Comparison of ENCODE assay signal across 8 mouse cellular contexts in genomic region chr10:5490029-5490428, GRCm38 (mm10).
DNase-seq lines count a peak whose midpoint lies in the region; ATAC-seq and TF ChIP-seq lines count a peak whose summit lies in the region.

No protein-coding gene starts in this region.

- H3K9ac ChIP-seq in kidney, embryonic 16.5 days (replicated peaks; ENCODE audit: low read length): no peak overlapping the region
- H3K9ac ChIP-seq in lung, postnatal 0 days (replicated peaks; ENCODE audit: low read depth): no peak overlapping the region

- ATAC-seq in kidney, embryonic 16.5 days (ENCODE audit: low FRiP score, low TSS enrichment): no peak
- no peak for ATAC-seq in lung, postnatal 0 days
- ATAC-seq in inflammation-experienced regulatory T-cells, adult 6 months: no peak
- no peak for ATAC-seq in megakaryocyte-erythroid progenitor cell, adult 5-6 weeks (replicated peaks; ENCODE audit: low FRiP score, low TSS enrichment, poor library complexity, severe bottlenecking)

- H3K4me1 ChIP-seq in kidney, embryonic 16.5 days (ENCODE audit: insufficient read depth, low read length): no peaks in the 10 kb centered on the region
- no peaks in the 10 kb centered on the region for H3K4me1 ChIP-seq in lung, postnatal 0 days (ENCODE audit: insufficient read depth, low read depth, low read length)

- no peak for TF ChIP-seq EP300 in lung, postnatal 0 days (IDR thresholded peaks at IDR 0.05)

- H3K36me3 ChIP-seq in kidney, embryonic 16.5 days (ENCODE audit: insufficient read depth, low read length): no peaks in the 10 kb centered on the region
- no peaks in the 10 kb centered on the region for H3K36me3 ChIP-seq in lung, postnatal 0 days (ENCODE audit: insufficient read depth, low read length)

- 60% methylated on average over 6 of the region's 6 CpGs for WGBS in kidney, embryonic 16.5 days
- WGBS in lung, postnatal 0 days: 61% methylated on average over 6 of the region's 6 CpGs

- no peak overlapping the region for H3K4me2 ChIP-seq in kidney, embryonic 16.5 days (replicated peaks; ENCODE audit: low read depth, low read length)
- no peak overlapping the region for H3K4me2 ChIP-seq in lung, postnatal 0 days (replicated peaks; ENCODE audit: low read depth, low read length)

- H3K27ac ChIP-seq in kidney, embryonic 16.5 days (ENCODE audit: low read length): no peak overlapping the region
- H3K27ac ChIP-seq in lung, postnatal 0 days (ENCODE audit: low read length): no peak overlapping the region

- peak; percentile 63 for TF ChIP-seq CTCF in lung, postnatal 0 days (IDR thresholded peaks at IDR 0.05)

- no peak overlapping the region for H3K4me3 ChIP-seq in kidney, embryonic 16.5 days (ENCODE audit: low read length)
- H3K4me3 ChIP-seq in lung, postnatal 0 days (ENCODE audit: low read depth, low read length): no peak overlapping the region

- peak; percentile 44 for DNase-seq in adrenal gland, postnatal 10 days
- no peak for DNase-seq in adrenal gland, postnatal 4 days (ENCODE audit: low spot score in 2 of 2)
- peak; percentile 43 for DNase-seq in kidney, postnatal 10 days
- peak; percentile 37 for DNase-seq in R1 (ENCODE audit: low read depth, low spot score)
- no peak for DNase-seq in lung, postnatal 0 days (ENCODE audit: low spot score)

- no peaks in the 10 kb centered on the region for H3K27me3 ChIP-seq in kidney, embryonic 16.5 days (ENCODE audit: insufficient read depth, low read length)
- H3K27me3 ChIP-seq in lung, postnatal 0 days (replicated peaks; ENCODE audit: insufficient read depth, low read length): no peaks in the 10 kb centered on the region

- no peaks in the 10 kb centered on the region for H3K9me3 ChIP-seq in kidney, embryonic 16.5 days (ENCODE audit: low read length)
- no peaks in the 10 kb centered on the region for H3K9me3 ChIP-seq in lung, postnatal 0 days (ENCODE audit: low read length)

Comparison
In these comparisons a context has a peak if more than half of its experiments do, and no peak if none do; other contexts are left out.
1. DNase-seq: peak in adrenal gland, postnatal 10 days (single experiment), kidney, postnatal 10 days (single experiment) and R1 (single experiment); none in adrenal gland, postnatal 4 days (0 of 2) and lung, postnatal 0 days (single experiment).